Mouse (Mus musculus) forebrain, embryonic 14.5 days (tissue): ENCODE results near the gene Agpat2. TPM values are rescaled to one million over a fixed set of nuclear protein-coding genes. Genes with fewer than 3 reads are reported as not detected.

Experiments
- ATAC-seq: fragments of 200-750 bp; cut with Nextera tagmentation; 2 replicates; pipeline ENCODE4 v1.8.0; 2017; ENCODE audit warnings: mild to moderate bottlenecking, moderate library complexity
- DNase-seq: peaks from one replicate; pipeline ENCODE4 v3.0.0-alpha.2; 2015; ENCODE audit warnings: low spot score
- H3K27ac ChIP-seq: fragments of 300-500 bp; sonication (generic); 2 replicates; pipeline ENCODE4 v1.5.1; 2014; ENCODE audit warnings: low read depth, mild to moderate bottlenecking, control low read depth, low read length, moderate library complexity
- H3K27me3 ChIP-seq: fragments of 300-500 bp; sonication (generic); replicated peaks from 2 replicates; pipeline ENCODE4 v1.6.1; 2014; ENCODE audit warnings: low read length, control low read depth, mixed read lengths; ENCODE audit not compliant: control insufficient read depth, insufficient read depth
- H3K36me3 ChIP-seq: fragments of 300-500 bp; sonication (generic); 2 replicates; pipeline ENCODE4 v1.6.1; 2014; ENCODE audit warnings: low read length, control low read depth; ENCODE audit not compliant: control insufficient read depth, insufficient read depth
- H3K4me1 ChIP-seq: fragments of 300-500 bp; sonication (generic); 2 replicates; pipeline ENCODE4 v1.6.1; 2014; ENCODE audit warnings: antibody characterized with exemption, low read length, control low read depth; ENCODE audit not compliant: control insufficient read depth, insufficient read depth
- H3K4me2 ChIP-seq: fragments of 300-500 bp; sonication (generic); 2 replicates; pipeline ENCODE4 v1.6.1; 2014; ENCODE audit warnings: mild to moderate bottlenecking, control low read depth, low read length
- H3K4me3 ChIP-seq: fragments of 300-500 bp; sonication (generic); 2 replicates; pipeline ENCODE4 v1.5.1; 2014; ENCODE audit warnings: low read depth, low read length, control low read depth
- H3K9ac ChIP-seq: fragments of 300-500 bp; sonication (generic); 2 replicates; pipeline ENCODE4 v1.6.1; 2014; ENCODE audit warnings: mild to moderate bottlenecking, low read length, control low read depth, moderate library complexity
- H3K9me3 ChIP-seq: fragments of 300-500 bp; sonication (generic); replicated peaks from 2 replicates; pipeline ENCODE4 v1.6.1; 2016; ENCODE audit warnings: low read length, control low read depth, mixed read lengths; ENCODE audit not compliant: control insufficient read depth
- WGBS: fragments of 180-500 bp; shearing (Covaris S2); extraction: QIAGEN DNeasy Blood & Tissue Kit; methylation state at CpG from one replicate; pipeline ENCODE4 v1.1.7; 2014; 5-methylcytosine and 5-hydroxymethylcytosine counted together
- polyA plus RNA-seq: library from polyadenylated mRNA; unstranded; fragments of >200 nt; fragmentation: Nextera tagmentation; extraction: Ambion mirVana; gene quantifications from 2 replicates; pipeline ENCODE4 v1.2.1, GENCODE M21; 2014

Agpat2 gene
- polyA plus RNA-seq, 1 experiment from 2014 or later, result 4.0 TPM

GRCm38 (mm10) chr2:26575865-26576264 lies 28.4 kb downstream of the Agpat2 start:
- no peaks in the 10 kb centered on the region for H3K27me3 ChIP-seq
- no peaks in the 10 kb centered on the region for H3K36me3 ChIP-seq
- DNase-seq (no peak), ATAC-seq (no peak)
- H3K4me3 ChIP-seq, result no peak overlapping the region
- WGBS, result 68% methylated on average over 4 of the region's 4 CpGs
- H3K4me1 ChIP-seq, result peaks cover 12% of the 10 kb centered on the region
- H3K9ac ChIP-seq, result no peak overlapping the region
- no peak overlapping the region for H3K27ac ChIP-seq
- H3K4me2 ChIP-seq, result no peak overlapping the region
- H3K9me3 ChIP-seq, result no peaks in the 10 kb centered on the region

- DNase-seq (no peak), ATAC-seq (no peak)
- Histone ChIP-seq H3K4me1 (peaks cover 12% of the 10 kb centered on the region), H3K9me3 (no peaks in the 10 kb centered on the region), H3K9ac (no peak overlapping the region), H3K4me2 (no peak overlapping the region), H3K36me3 (no peaks in the 10 kb centered on the region), H3K27me3 (no peaks in the 10 kb centered on the region), H3K27ac (no peak overlapping the region), H3K4me3 (no peak overlapping the region)
- 97% methylated on average over 1 of the region's 1 CpGs for WGBS
Observed at GRCm38 (mm10) chr2:26575378-26575777, 28.8 kb downstream of the Agpat2 start.

- H3K36me3 ChIP-seq, result no peaks in the 10 kb centered on the region
- no peak overlapping the region for H3K4me2 ChIP-seq
- no peak overlapping the region for H3K9ac ChIP-seq
- no peak for ATAC-seq
- DNase-seq, result no peak
- H3K4me3 ChIP-seq, result no peak overlapping the region
- no peak overlapping the region for H3K27ac ChIP-seq
- peaks cover 12% of the 10 kb centered on the region for H3K4me1 ChIP-seq
- no peaks in the 10 kb centered on the region for H3K9me3 ChIP-seq
- no peaks in the 10 kb centered on the region for H3K27me3 ChIP-seq
- WGBS, result 6% methylated on average over 5 of the region's 5 CpGs
Observed at GRCm38 (mm10) chr2:26574862-26575261, 29.4 kb downstream of the Agpat2 start.

- H3K9ac ChIP-seq, result no peak overlapping the region
- H3K27me3 ChIP-seq, result no peaks in the 10 kb centered on the region
- DNase-seq, result no peak
- H3K9me3 ChIP-seq, result no peaks in the 10 kb centered on the region
- H3K36me3 ChIP-seq, result no peaks in the 10 kb centered on the region
- ATAC-seq, result no peak
- H3K4me3 ChIP-seq, result no peak overlapping the region
- H3K4me1 ChIP-seq, result peaks cover 12% of the 10 kb centered on the region
- H3K27ac ChIP-seq, result no peak overlapping the region
- 30% methylated on average over 5 of the region's 5 CpGs for WGBS
- no peak overlapping the region for H3K4me2 ChIP-seq
Observed at GRCm38 (mm10) chr2:26573807-26574206, 30.4 kb downstream of the Agpat2 start.

- no peak overlapping the region for H3K4me2 ChIP-seq
- no peak overlapping the region for H3K9ac ChIP-seq
- H3K4me3 ChIP-seq, result no peak overlapping the region
- H3K9me3 ChIP-seq, result no peaks in the 10 kb centered on the region
- no peaks in the 10 kb centered on the region for H3K27me3 ChIP-seq
- ATAC-seq (peak; percentile 71), DNase-seq (peak; percentile 72)
- no peaks in the 10 kb centered on the region for H3K36me3 ChIP-seq
- 49% methylated on average over 12 of the region's 12 CpGs for WGBS
- peaks cover 12% of the 10 kb centered on the region for H3K4me1 ChIP-seq
- no peak overlapping the region for H3K27ac ChIP-seq
Observed at GRCm38 (mm10) chr2:26573396-26573795, 30.8 kb downstream of the Agpat2 start.

DNA sequence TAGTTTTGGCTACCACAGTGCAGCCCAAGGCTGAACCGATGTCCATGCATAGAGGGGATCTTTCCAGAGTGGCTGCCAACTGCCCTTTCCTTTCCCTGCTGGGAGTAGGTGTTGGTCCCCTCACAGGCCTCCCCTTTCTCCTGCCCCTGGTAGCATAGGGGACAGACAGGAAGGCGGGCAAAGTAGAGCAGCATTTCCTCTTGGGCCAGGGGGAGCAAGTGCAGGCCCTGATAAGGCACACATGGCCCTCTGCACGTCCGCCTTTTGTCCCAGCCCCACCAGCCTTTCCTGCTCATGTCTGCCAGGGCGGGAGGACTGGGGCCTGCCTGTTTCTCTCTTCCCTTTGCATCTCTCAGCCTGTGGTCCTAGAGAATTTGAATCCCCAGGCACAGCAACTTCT lies 32.4 kb downstream of the Agpat2 start:
- Histone ChIP-seq H3K9me3 (no peaks in the 10 kb centered on the region), H3K36me3 (no peaks in the 10 kb centered on the region), H3K4me3 (no peak overlapping the region), H3K27ac (peak overlapping the region; percentile 33; the same call in 1 of the 2 replicates), H3K4me1 (peaks cover 12% of the 10 kb centered on the region), H3K9ac (no peak overlapping the region), H3K27me3 (no peaks in the 10 kb centered on the region), H3K4me2 (no peak overlapping the region)
- ATAC-seq, result no peak
- no peak for DNase-seq
- WGBS, result 70% methylated on average over 5 of the region's 5 CpGs

DNA sequence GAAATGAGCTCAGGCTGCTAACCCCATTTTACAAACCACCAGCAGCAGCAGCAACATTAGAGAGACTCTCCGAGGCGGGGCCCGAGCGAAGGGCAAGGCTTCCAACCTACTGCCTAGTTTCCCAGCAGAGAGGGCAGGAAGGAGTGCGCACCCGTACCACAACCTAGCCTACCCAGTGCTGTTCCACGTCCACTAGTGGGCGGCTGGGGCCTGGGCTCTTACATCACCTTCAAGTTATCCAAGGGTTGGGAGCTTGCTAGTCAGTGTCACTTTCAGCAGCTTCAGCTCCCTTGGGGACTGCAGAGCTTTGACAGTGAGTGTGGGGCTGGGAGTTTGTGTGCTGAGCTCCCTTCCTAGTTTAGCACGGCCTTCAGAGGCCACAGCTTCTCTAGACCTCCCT lies 32.8 kb downstream of the Agpat2 start:
- no peaks in the 10 kb centered on the region for H3K27me3 ChIP-seq
- H3K4me1 ChIP-seq, result peaks cover 12% of the 10 kb centered on the region
- DNase-seq (no peak), ATAC-seq (no peak)
- peak overlapping the region; percentile 33; the same call in 1 of the 2 replicates for H3K27ac ChIP-seq
- no peak overlapping the region for H3K4me3 ChIP-seq
- H3K4me2 ChIP-seq, result no peak overlapping the region
- H3K9ac ChIP-seq, result no peak overlapping the region
- WGBS, result 84% methylated on average over 9 of the region's 9 CpGs
- H3K36me3 ChIP-seq, result no peaks in the 10 kb centered on the region
- no peaks in the 10 kb centered on the region for H3K9me3 ChIP-seq

DNA sequence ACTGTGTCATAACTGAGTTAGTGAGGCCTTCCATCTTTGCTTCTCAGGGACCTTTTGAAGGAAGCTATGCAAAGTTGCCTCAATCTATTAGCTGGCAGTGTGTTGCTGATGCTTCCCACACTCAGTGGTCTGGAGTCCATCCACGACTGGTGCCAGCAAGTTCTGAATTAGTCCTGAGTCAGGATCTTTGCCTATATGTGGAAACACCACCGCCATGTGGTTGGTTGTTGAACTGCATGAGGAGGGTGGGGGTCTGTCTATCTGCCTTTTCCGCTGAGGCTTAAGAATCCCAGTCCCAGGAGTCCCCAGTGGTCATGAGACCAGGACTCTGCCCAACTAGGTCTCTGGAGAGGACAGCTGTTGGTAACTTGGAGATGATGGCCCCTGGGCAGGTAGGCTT lies 34.2 kb downstream of the Agpat2 start:
- H3K27me3 ChIP-seq, result no peaks in the 10 kb centered on the region
- H3K27ac ChIP-seq, result no peak overlapping the region
- DNase-seq, result peak; percentile 78
- ATAC-seq, result no peak
- peaks cover 12% of the 10 kb centered on the region for H3K4me1 ChIP-seq
- H3K4me2 ChIP-seq, result no peak overlapping the region
- no peak overlapping the region for H3K9ac ChIP-seq
- no peaks in the 10 kb centered on the region for H3K36me3 ChIP-seq
- 6% methylated on average over 3 of the region's 3 CpGs for WGBS
- H3K9me3 ChIP-seq, result no peaks in the 10 kb centered on the region
- no peak overlapping the region for H3K4me3 ChIP-seq

DNA sequence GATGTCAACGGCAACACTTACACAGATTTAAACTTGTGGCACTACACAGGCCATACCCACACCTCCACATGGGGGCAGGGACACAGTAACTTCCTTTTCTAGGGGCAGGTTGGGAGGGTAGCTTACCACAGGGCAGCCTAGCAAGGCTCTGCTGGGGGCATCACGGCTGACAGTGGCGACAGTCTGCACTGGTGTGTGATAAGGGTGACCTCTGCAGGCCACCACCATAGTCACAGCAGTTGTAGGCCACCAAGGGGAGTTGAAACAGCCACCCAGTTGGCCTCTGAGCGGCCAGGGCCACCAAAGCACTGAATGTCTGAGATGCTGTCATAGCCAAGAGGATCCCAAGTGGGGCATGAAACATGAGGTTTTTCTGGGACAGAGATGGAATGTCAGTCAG lies 38.0 kb downstream of the Agpat2 start:
- H3K4me2 ChIP-seq, result no peak overlapping the region
- no peak overlapping the region for H3K4me3 ChIP-seq
- no peaks in the 10 kb centered on the region for H3K27me3 ChIP-seq
- ATAC-seq, result peak; percentile 66; the same call in 1 of the 2 replicates
- peak; percentile 49 for DNase-seq
- 18% methylated on average over 4 of the region's 4 CpGs for WGBS
- no peak overlapping the region for H3K27ac ChIP-seq
- H3K4me1 ChIP-seq, result no peaks in the 10 kb centered on the region
- H3K9me3 ChIP-seq, result no peaks in the 10 kb centered on the region
- no peaks in the 10 kb centered on the region for H3K36me3 ChIP-seq
- H3K9ac ChIP-seq, result no peak overlapping the region
